Mouse (Mus musculus): ENCODE data around the gene Tdp1.
"Not testable (repeated sequence)": the region's sequence is repeated elsewhere in the genome, so short reads cannot be mapped to it uniquely, and the experiment has no call there.

The Tdp1 gene

DNA sequence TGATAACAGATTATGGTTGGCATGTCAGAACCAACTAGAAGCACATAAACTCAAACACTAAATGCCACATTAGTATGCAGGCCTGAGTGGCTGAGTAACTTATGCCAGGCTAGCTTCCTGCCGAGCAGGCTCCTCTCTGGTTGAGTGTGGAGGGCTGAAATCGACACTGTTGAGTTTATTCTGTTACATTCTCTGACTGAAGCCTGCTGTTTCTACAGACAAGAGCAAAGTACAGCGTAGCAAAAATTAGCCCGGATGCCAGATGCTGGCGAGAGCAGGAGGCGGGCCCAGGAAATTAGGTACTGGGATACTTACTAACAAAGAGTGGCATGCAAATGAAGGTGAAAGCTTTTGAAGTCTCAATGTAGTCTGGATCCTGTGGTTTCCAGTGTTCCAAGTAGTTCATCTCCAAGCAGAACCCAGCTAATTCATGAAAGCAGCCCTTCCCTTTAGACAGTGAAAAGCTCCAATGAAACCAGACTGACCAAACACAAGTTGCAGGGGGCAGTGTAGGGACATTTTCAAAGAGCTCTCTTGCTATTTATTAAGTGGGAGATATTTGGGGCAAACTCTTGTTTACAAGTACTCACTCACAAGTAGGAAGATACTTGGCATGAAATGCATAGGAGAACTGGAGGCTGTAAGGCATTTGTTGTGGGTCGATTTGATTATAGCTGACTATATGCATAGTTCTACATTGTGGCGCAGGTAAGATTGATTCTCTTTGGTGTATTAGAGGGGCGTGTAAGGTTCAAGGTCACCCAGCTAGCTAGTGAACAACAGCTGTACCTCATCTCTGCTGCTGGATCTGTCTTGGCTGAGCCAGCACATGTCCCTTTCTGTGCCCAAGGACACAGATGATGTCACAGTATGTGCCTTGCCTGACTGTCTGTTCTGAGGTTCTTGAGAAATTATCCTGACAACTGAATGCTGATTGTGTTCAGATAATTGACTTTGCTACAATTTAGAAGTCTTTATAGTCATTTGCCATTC lies 74.0 kb downstream of the Tdp1 start:
- no peak for DNase-seq (ENCODE audit: low read depth, low spot score)

- DNase-seq (ENCODE audit: low read depth, low spot score), result no peak
Observed at GRCm38 (mm10) chr12:99959291-99959690, 75.0 kb downstream of the Tdp1 start.

GRCm38 (mm10) chr12:99959930-99960329 lies 75.6 kb downstream of the Tdp1 start:
- no peak for DNase-seq (ENCODE audit: low read depth, low spot score)

- no peak for DNase-seq (ENCODE audit: low read depth, low spot score)
Observed at GRCm38 (mm10) chr12:99960675-99961074, 76.4 kb downstream of the Tdp1 start.

DNA sequence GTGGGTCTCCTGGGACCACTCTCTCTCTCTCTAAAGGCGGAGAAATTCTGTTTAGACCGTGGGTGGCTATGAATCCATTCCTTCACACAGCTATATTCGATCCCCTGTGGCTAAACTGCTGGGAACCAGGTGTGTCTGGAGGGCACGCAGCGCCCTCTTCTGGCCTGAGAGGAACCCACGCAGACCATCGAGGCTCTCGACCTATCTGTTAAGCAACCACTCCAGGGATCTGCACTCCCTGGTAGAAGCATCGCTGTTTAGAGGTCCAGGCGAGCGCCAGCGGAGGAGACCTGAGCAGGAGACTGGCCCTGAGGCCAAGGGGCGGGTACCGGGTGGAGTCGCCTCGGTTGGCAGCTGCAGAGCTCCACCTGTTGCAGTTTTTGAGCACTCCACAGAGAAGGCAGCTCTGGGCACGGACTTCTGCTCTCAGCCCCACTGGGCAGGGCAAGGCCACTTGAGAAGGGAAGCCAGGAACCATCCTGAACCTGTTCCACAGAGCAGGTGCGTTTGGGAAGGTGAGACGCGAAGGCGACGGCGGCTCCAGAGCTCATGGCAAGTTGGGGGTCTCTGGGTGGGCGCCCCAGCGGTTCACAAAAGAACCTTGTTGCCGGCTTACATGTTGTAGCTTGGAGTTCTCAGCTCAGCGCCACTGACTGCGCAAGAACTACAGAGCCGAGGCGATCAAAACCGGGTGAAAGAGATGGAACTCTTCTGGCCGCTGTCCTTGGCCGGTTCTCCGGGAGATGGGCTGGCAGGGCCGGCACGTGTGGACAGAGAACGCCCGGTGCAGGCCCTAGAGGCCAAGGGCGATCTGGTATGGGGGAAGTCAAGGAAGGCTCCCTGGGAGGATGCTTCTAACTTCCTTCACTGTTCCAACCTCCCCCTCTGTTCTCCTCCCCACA lies 80.2 kb downstream of the Tdp1 start, which contains the start of gene Kcnk13:
Gene Kcnk13, plus strand, starts transcription at position 199 of the 902 bp plus-strand sequence.
- no peak for DNase-seq (ENCODE audit: low read depth, low spot score)

GRCm38 (mm10) chr12:99965203-99966115 lies 81.1 kb downstream of the Tdp1 start:
- no peak for DNase-seq (ENCODE audit: low read depth, low spot score)

DNA sequence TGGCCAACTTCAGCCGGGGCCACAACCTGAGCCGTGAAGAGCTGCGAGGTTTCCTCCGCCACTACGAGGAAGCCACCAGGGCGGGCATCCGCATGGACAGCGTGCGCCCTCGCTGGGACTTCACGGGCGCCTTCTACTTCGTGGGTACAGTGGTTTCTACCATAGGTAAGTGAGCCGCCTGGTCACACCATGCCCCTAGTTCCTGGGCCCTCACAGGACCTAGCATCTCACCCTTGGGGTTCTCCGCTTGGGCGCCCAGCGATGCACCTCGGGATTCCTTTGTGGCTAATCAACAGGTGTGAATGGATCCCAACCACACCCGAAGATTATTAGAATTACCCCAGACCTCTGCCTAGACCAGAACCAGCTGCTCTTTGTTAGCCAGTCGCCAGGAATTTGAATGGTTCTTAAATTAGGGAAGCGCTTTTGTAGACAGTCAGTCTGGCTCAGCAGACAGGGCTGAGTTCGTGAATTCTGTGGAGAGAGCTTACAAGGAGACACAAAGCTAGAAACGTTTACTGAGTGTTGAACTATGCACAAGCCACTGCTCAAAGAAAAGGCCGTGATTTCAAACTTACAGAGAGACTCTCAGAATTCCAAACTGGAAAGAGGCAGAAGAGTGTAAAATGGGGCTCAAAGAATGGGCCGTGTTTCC lies 81.9 kb downstream of the Tdp1 start:
- no peak for DNase-seq (ENCODE audit: low read depth, low spot score)

DNA sequence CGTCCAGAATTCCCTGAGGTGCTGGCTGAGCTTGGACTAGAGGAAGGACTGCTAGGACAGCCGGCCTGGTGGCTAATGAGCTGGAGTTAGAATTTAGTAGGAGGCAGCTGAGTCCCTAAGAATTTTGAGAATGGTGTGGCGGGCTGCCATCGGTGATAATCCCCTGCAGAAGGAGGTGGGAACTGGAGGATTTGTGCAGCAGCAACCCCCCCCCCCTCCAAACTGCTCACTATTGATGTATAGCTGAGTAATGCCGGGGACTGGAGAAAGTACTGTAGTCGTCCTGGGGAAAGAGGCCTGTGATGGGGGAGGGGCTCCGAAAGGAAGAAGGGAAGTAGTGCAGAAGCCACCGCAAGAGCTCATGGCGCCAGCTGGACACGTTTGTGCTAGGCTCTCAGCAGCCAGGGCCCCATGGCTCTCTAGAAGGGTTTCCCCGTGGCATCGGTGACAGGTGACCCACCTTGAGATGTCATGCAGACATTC lies 82.6 kb downstream of the Tdp1 start:
- no peak for DNase-seq (ENCODE audit: low read depth, low spot score)

GRCm38 (mm10) chr12:99969906-99970305 lies 85.6 kb downstream of the Tdp1 start:
- no peak for DNase-seq (ENCODE audit: low read depth, low spot score)

DNA sequence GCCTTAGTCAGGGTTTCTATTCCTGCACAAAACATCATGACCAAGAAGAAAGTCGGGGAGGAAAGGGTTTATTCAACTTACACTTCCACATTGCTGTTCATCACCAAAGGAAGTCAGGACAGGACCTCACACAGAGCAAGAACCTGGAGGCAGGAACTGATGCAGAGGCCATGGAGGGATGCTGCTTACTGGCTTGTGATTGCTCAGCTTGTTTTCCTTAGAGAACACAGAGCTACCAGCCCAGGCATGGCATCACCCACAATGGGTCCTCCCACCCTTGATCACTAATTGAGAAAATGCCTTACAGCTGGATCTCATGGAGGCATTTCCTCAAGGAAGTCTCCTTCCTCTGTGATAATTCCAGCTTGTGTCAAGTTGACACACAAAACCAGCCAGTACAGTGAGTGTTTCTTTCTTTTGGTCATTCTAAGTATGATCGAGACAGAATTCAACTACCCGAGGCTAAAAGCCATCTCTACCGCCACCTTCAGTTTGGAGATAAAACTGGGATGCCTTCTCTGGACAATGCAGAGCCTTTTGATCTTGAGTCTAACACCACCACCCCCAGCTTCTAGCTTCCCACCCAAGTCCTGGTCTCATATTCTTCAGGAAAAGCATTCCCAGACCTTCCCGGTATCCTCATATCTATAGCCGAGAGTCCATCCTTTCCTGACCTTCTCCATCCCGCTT lies 87.0 kb downstream of the Tdp1 start:
- DNase-seq (ENCODE audit: low read depth, low spot score), result not testable (repeated sequence)

DNA sequence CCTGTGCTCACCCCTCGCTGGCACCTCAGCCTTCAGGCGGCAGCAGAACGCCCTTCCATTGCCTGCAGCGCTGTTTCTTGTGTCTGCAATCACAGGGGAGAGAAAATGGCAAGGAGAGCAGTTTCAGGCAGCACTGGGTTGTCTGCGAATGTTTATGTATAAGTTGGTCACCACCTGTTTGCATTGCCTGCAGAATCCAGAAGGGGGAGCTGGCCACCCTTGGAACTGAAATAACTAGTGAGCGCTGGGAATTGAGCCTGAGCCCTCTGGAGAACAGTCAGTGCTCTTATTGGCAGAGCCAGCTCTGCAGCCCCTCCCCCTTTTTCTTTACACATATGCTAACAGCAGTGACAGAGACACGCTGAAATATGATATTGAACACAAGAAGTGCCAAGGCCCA lies 88.5 kb downstream of the Tdp1 start:
- peak; percentile 75 for DNase-seq (ENCODE audit: low read depth, low spot score)

DNA sequence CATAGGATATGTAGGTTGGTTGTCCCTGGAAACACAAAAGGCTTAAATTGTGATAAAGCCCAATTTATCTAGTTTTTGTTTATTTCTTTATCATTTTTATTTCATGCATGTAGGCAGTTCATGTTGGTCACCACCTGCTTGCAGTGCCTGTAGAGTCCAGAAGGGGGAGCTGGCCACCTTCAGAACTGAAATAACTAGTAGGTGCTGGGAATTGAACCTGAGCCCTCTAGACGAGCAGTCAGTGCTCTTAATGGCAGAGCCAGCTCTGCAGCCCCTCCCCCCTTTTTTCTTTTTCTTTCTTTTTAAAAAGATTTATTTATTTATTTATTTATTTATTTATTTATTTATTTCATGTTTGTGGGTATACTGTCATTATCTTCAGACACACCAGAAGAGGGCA lies 89.3 kb downstream of the Tdp1 start:
- no peak for DNase-seq (ENCODE audit: low read depth, low spot score)

DNA sequence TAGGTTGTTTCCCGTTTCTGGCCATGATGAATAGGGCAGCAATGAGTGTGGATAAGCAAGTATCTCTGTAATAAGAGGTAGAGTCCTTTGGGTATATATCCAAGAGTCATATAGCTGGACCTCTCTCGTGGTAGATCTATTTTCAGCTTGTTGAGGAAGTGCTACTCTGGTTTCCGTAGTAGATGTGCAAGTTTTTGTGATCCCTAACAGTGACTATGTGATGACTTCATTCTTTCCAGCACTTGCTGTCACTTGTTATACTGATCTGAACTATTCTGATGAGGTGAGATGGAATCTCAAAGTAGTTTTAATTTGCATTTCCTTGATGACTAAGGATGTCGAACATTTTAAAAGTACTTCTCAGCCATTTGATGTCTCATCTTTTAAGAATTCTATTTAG lies 95.2 kb downstream of the Tdp1 start:
- no peak for DNase-seq (ENCODE audit: low read depth, low spot score)

DNA sequence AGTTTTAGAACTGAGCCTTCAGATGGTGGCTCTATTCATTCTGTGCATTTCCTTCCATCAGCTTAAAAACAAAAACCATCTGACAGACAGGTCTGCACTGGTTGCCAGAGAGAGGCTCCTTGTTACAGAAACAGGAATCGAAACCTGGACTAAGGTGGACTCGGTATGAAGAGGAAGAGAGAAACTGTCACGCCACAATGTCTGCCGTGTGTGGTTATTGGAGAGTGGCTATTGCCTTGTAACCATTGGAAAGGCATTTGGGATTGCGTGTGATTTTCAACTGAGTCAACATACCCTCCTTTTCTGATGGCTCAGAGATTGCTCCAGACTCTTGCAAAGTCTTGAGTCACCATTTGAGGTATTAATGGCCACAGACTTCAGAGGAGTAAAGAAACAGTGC lies 102.5 kb downstream of the Tdp1 start:
- no peak for DNase-seq (ENCODE audit: low read depth, low spot score)

DNA sequence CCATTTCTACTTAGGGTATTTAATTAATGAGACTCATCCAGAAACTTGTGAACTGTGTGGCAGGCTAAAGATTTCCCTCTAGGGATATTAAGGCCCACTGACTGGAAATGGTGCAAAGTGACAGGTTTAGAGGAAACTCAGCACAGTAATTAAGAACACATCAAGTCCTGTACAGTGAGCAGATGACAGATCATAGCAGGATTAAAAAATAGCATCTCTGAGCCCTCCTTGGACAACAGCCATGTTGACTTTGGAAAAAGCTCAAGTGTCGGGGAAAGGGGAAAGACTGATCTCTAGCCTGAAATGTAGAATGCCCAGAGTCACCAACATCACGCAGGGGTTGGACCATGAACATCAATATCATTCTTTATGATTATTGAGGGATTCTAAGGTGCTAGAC lies 103.8 kb downstream of the Tdp1 start:
- DNase-seq (ENCODE audit: low read depth, low spot score), result no peak

GRCm38 (mm10) chr12:99992362-99992862 lies 108.1 kb downstream of the Tdp1 start:
- no peak for DNase-seq (ENCODE audit: low read depth, low spot score)

DNA sequence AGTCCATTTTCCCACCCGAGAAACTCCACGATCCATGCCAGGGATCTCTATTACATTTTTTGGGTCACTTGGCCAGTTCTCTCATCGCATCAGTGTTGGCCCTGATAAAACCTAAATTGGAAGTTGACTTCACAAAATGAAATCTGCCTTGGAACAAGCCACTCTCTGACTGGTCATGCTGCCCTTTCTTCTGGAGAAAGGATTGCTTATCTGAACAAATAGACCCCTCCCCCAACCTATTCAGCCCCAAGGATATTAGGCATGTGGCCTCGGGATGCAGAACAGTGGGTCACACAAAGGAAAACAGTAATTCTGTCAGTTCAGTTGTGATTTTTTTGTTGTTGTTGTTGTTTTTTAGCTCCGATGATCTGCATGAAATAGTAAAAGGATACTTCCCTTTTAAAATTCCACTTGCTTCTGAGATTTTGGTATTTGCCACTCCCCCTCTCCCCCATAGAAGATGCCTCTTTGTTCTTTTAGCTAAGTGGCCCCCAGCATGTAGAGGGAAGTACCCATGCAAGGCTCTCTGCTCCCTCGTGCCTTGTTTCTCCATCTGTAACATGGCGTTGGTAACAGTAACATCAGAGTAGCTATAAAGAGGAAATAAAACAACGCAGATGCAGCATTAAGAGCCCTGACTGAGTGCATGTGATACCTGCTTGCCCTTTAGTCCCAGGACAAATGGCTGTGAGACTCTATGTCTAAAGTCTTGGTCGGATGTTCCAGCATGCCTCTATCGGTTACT lies 109.0 kb downstream of the Tdp1 start:
- DNase-seq (ENCODE audit: low read depth, low spot score), result no peak

DNA sequence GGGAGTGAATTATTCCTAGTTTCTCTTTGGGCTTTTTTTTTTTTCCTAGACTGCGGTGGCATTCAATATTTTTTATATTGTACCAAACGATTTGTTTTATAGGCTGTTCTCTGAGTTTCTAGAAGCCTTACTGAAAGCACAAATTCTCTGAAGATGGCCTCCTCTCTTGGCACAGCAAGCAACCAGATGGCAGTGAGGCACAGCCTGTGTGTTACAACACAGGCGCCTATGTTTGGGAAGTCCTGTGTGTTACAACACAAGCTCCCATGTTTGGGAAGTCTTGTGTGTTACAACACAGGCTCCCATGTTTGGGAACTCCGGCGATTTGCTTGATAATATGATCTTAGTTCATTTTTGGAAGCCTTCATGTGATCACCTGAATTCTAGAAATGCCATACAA lies 111.6 kb downstream of the Tdp1 start:
- DNase-seq (ENCODE audit: low read depth, low spot score), result no peak

- no peak for DNase-seq (ENCODE audit: low read depth, low spot score)
Observed at GRCm38 (mm10) chr12:99999726-100000125, 115.4 kb downstream of the Tdp1 start.
